Mouse (Mus musculus): ENCODE results near the gene E130308A19Rik.

DNA sequence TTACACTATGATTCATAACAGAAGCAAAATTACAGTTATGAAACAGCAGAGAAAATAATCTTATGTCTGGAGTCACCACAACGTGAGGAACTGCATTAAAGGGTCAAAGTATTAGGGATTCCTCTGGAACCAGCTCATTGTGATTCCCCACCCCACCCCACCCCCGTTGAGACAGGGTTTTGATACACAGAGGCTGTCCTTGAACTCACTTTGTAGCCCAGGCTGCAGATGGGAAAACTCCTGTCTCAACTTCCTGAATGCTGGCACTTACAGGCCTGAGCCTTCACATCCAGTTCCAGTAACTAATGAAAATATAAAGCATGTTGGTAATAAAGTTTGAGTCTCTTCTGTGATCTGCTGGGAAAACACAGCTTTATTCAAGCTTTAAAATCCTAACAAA is 159.4 kb downstream of the E130308A19Rik start:
- no peak for TF ChIP-seq CTCF (IDR thresholded peaks at IDR 0.05; ENCODE audit: low read depth)
- TF ChIP-seq EP300 (IDR thresholded peaks at IDR 0.05; ENCODE audit: low read depth) = no peak

Measured in heart, postnatal 0 days (tissue).